8 mouse cellular contexts compared by ENCODE assay signal in the genomic region with DNA sequence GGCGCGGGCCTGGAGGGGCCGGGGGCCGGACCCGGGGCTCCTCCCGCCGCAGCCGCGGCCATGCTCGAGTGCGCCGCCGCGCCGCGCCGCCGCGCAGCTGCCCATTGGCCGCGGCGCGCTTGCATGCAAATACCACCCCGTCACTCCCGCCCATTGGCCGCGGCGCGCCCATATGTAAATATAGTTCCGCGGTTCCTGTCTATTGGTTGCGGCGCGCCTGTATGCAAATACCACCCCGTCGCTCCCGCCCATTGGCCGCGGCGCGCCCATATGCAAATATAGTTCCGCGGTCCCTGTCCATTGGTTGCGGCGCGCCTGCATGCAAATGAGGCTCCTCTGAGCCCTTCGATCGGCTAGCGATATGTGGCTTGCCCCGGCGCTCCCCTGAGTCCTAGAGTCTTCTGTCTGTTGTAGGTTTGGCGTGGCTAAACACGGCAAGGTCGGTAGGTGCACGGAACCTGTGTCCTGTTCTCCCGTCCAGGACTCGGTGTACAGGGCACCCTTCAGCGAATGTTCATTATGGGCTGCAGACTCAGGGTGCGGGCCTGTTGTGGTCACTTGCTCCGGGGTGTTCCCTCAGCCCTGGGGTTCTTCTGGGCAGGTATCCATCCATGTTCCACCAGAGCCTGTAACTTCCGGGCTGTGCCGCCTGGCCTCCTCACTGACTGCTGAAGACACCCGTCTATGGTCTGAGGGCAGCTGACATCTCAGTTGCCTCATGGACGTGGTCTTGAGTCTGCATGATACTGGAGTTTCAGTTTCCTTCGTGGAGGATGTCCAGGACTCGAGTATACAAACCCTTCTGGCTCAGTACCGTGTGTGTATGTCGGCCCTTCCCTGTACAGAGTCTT. TPM values are rescaled to one million over a fixed set of nuclear protein-coding genes. Genes with fewer than 3 reads are reported as not detected.
DNase-seq lines count a peak whose midpoint lies in the region; ATAC-seq and TF ChIP-seq lines count a peak whose summit lies in the region.

Gene Cables2 (minus strand): TSS at position 103 of the 851 bp plus-strand sequence.

- WGBS in heart, embryonic 12.5 days, result 7% methylated on average over 68 of the region's 68 CpGs
- WGBS in kidney, postnatal 0 days, result 5% methylated on average over 67 of the region's 68 CpGs
- 6% methylated on average over 67 of the region's 68 CpGs for WGBS in liver, embryonic 11.5 days
- WGBS in stomach, embryonic 14.5 days, result 7% methylated on average over 64 of the region's 68 CpGs

- H3K36me3 ChIP-seq in heart, embryonic 12.5 days, result peaks cover 10% of the 10 kb centered on the region
- H3K36me3 ChIP-seq in kidney, postnatal 0 days (ENCODE audit: insufficient read depth, low read length), result 0 out of 2 replicates have a peak, but pooled peaks cover 3% of the 10 kb centered on the region
- H3K36me3 ChIP-seq in liver, embryonic 11.5 days (ENCODE audit: control insufficient read depth, insufficient read depth, low read length), result no peaks in the 10 kb centered on the region
- no peaks in the 10 kb centered on the region; the same call in 1 of the 2 replicates for H3K36me3 ChIP-seq in stomach, embryonic 14.5 days (ENCODE audit: control insufficient read depth, insufficient read depth, low read length)

- H3K9me3 ChIP-seq in heart, embryonic 12.5 days (replicated peaks), result no peaks in the 10 kb centered on the region
- H3K9me3 ChIP-seq in kidney, postnatal 0 days (replicated peaks; ENCODE audit: low read length), result no peaks in the 10 kb centered on the region
- H3K9me3 ChIP-seq in liver, embryonic 11.5 days (ENCODE audit: control insufficient read depth, low read length), result no peaks in the 10 kb centered on the region
- no peaks in the 10 kb centered on the region for H3K9me3 ChIP-seq in stomach, embryonic 14.5 days (ENCODE audit: control insufficient read depth, low read depth, low read length)

- no peaks in the 10 kb centered on the region for H3K27me3 ChIP-seq in heart, embryonic 12.5 days (replicated peaks)
- no peaks in the 10 kb centered on the region for H3K27me3 ChIP-seq in kidney, postnatal 0 days (ENCODE audit: insufficient read depth, low read length)
- H3K27me3 ChIP-seq in liver, embryonic 11.5 days (replicated peaks; ENCODE audit: control insufficient read depth, insufficient read depth, low read length), result no peaks in the 10 kb centered on the region
- no peaks in the 10 kb centered on the region for H3K27me3 ChIP-seq in stomach, embryonic 14.5 days (ENCODE audit: control insufficient read depth, insufficient read depth, low read length)

- ATAC-seq in erythroid progenitor cell, adult 5-6 weeks (replicated peaks; ENCODE audit: low FRiP score, poor library complexity, severe bottlenecking), result peak; percentile 89
- ATAC-seq in heart, embryonic 12.5 days (ENCODE audit: insufficient number of reproducible peaks, low FRiP score), result peak; percentile 93
- peak; percentile 94 for ATAC-seq in kidney, postnatal 0 days (replicated peaks; ENCODE audit: low FRiP score, low read depth)
- ATAC-seq in liver, embryonic 11.5 days (replicated peaks; ENCODE audit: low FRiP score), result peak; percentile 94
- ATAC-seq in stomach, embryonic 14.5 days (ENCODE audit: insufficient number of reproducible peaks, insufficient read depth, low FRiP score, low read depth), result peak; percentile 87

- H3K27ac ChIP-seq in heart, embryonic 12.5 days (ENCODE audit: poor library complexity, severe bottlenecking), result peak within 1 kb of the TSS; percentile 61; the same call in 1 of the 2 replicates
- peak within 1 kb of the TSS; percentile 77; the same call in 1 of the 2 replicates for H3K27ac ChIP-seq in kidney, postnatal 0 days
- peak within 1 kb of the TSS; percentile 54; the same call in 1 of the 2 replicates for H3K27ac ChIP-seq in liver, embryonic 11.5 days (ENCODE audit: low read depth, low read length)
- H3K27ac ChIP-seq in stomach, embryonic 14.5 days (ENCODE audit: low read length), result peak within 1 kb of the TSS; percentile 33; the same call in 1 of the 2 replicates

- H3K4me1 ChIP-seq in heart, embryonic 12.5 days (replicated peaks), result peaks cover 56% of the 10 kb centered on the region
- H3K4me1 ChIP-seq in kidney, postnatal 0 days (replicated peaks; ENCODE audit: insufficient read depth, low read length), result peaks cover 8% of the 10 kb centered on the region; the same call in 1 of the 2 replicates
- H3K4me1 ChIP-seq in liver, embryonic 11.5 days (replicated peaks; ENCODE audit: control insufficient read depth, insufficient read depth, low read length), result peaks cover 37% of the 10 kb centered on the region
- H3K4me1 ChIP-seq in stomach, embryonic 14.5 days (ENCODE audit: control insufficient read depth, insufficient read depth, low read length), result peaks cover 24% of the 10 kb centered on the region; the same call in 1 of the 2 replicates

- H3K9ac ChIP-seq in heart, embryonic 12.5 days, result peak within 1 kb of the TSS; percentile 93
- H3K9ac ChIP-seq in kidney, postnatal 0 days (ENCODE audit: low read depth, low read length), result peak within 1 kb of the TSS; percentile 91
- H3K9ac ChIP-seq in liver, embryonic 11.5 days (ENCODE audit: low read depth, low read length), result peak within 1 kb of the TSS; percentile 93
- peak within 1 kb of the TSS; percentile 90 for H3K9ac ChIP-seq in stomach, embryonic 14.5 days (replicated peaks; ENCODE audit: low read depth, low read length)

- no peak for TF ChIP-seq CTCF in kidney, postnatal 0 days (IDR thresholded peaks at IDR 0.05; ENCODE audit: low read depth)

- H3K4me2 ChIP-seq in heart, embryonic 12.5 days, result peak within 1 kb of the TSS; percentile 94
- peak within 1 kb of the TSS; percentile 93 for H3K4me2 ChIP-seq in kidney, postnatal 0 days (ENCODE audit: low read length)
- peak within 1 kb of the TSS; percentile 90 for H3K4me2 ChIP-seq in liver, embryonic 11.5 days
- H3K4me2 ChIP-seq in stomach, embryonic 14.5 days (replicated peaks; ENCODE audit: low read depth, low read length), result peak within 1 kb of the TSS; percentile 95

- H3K4me3 ChIP-seq in heart, embryonic 12.5 days, result peak within 1 kb of the TSS; percentile 83
- peak within 1 kb of the TSS; percentile 79 for H3K4me3 ChIP-seq in kidney, postnatal 0 days (replicated peaks; ENCODE audit: low read depth, low read length)
- peak within 1 kb of the TSS; percentile 86 for H3K4me3 ChIP-seq in liver, embryonic 11.5 days (ENCODE audit: low read depth, low read length)
- H3K4me3 ChIP-seq in stomach, embryonic 14.5 days (ENCODE audit: low read depth, low read length), result peak within 1 kb of the TSS; percentile 84

- peak; percentile 99 for DNase-seq in CD4-positive helper T cell, adult 2 months (ENCODE audit: low read depth, low spot score)
- DNase-seq in brain, embryonic 18.5 days (ENCODE audit: low read depth, low spot score), result peak; percentile 94
- peak; percentile 99 for DNase-seq in kidney, postnatal 0 days (ENCODE audit: low spot score)
- DNase-seq in liver, embryonic 11.5 days (ENCODE audit: low spot score), result peak; percentile 93
- DNase-seq in naive thymus-derived CD4-positive, alpha-beta T cell, adult 2 months (ENCODE audit: low read depth), result peak; percentile 97

RNA-seq across cellular contexts. Expression of gene Cables2, which starts in this region (rescaled TPM):
- total RNA-seq in erythroid progenitor cell, adult 5-6 weeks (2015; ENCODE audit: low replicate concordance), result 8.8 and 9.4 TPM in 2 replicates
- total RNA-seq in erythroid progenitor cell, adult 5-6 weeks (2017; ENCODE audit: low replicate concordance), result 7.6 and 9.2 TPM in 2 replicates
- 15.8 and 16.2 TPM in 2 replicates for polyA plus RNA-seq in heart, embryonic 12.5 days (2016; fragmentation: Nextera tagmentation; extraction: Ambion mirVana)
- polyA plus RNA-seq in kidney, postnatal 0 days (2015; fragmentation: Nextera tagmentation; extraction: Ambion mirVana), result 12.0 and 13.1 TPM in 2 replicates
- polyA plus RNA-seq in liver, embryonic 11.5 days (2014; fragmentation: Nextera tagmentation; extraction: Ambion mirVana), result 9.4 and 9.6 TPM in 2 replicates
- polyA plus RNA-seq in stomach, embryonic 14.5 days (2014; fragmentation: Nextera tagmentation; extraction: Ambion mirVana), result 15.5 and 20.4 TPM in 2 replicates

Comparison
In these comparisons a context has a peak if more than half of its experiments do, and no peak if none do; other contexts are left out.
1. Peak in every context shown above with its lines: DNase-seq, ATAC-seq, H3K4me3 ChIP-seq and H3K27ac ChIP-seq.